Mouse (Mus musculus) embryo, embryonic 11.5 days (tissue): Measurements from ENCODE around the gene Ube4b.
"Not testable (repeated sequence)": the region's sequence is repeated elsewhere in the genome, so short reads cannot be mapped to it uniquely, and the experiment has no call there.

Experiments
- DNase-seq: peaks from one replicate; pipeline ENCODE4 v3.0.0-alpha.2; 2012; ENCODE audit warnings: low read depth, low spot score

The Ube4b gene

GRCm38 (mm10) chr4:149426325-149427199, at the start of gene Ube4b:
TSS of gene Ube4b (minus strand) at chr4:149426749.
- DNase-seq: peak; percentile 99

DNA sequence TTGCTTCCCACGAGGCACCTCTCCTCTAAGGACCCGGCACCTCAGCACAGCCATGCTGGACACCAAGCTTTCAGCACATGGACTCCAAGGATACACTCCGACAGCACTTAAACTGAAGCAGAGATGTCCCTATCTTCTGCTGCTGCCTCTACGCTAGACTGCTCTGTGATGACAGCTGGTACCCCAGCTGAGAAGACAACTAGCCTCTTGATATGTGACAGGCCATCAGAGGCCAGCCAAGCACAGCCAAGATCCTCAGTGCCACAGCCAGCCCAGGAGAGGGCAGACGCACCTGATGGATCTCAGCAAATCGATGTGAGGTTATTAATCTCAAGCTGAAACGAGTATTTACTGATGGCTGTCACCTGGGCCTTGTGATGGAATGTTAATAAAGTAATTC, 48.5 kb upstream of the Ube4b start:
- DNase-seq: no peak

- DNase-seq: no peak
Measured at GRCm38 (mm10) chr4:149469557-149469956, 43.0 kb upstream of the Ube4b start.

DNA sequence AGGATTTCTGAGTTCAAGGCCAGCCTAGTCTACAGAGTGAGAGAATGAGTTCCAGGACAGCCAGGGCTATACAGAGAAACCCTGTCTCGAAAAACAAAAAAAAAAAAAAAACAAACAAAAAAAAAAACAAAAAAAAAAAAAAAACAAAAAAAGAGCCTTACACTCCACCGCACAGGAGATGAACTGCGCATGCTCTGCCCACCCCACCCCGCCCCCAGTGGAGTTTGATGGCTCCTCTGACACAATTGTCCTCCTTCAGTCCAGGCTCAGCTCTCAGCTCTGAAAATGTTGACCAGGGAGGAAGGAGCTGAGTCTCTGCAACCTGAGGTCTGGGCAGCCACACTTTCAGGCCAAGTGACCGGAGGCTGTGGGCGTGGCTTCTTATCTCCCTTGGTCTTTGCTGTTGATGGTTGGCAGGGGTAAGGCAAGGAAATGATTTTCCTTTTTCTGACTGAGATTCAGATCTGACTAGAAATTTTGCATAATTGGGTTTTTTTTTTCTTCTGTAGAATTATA, 36.9 kb upstream of the Ube4b start:
- no peak for DNase-seq

DNA sequence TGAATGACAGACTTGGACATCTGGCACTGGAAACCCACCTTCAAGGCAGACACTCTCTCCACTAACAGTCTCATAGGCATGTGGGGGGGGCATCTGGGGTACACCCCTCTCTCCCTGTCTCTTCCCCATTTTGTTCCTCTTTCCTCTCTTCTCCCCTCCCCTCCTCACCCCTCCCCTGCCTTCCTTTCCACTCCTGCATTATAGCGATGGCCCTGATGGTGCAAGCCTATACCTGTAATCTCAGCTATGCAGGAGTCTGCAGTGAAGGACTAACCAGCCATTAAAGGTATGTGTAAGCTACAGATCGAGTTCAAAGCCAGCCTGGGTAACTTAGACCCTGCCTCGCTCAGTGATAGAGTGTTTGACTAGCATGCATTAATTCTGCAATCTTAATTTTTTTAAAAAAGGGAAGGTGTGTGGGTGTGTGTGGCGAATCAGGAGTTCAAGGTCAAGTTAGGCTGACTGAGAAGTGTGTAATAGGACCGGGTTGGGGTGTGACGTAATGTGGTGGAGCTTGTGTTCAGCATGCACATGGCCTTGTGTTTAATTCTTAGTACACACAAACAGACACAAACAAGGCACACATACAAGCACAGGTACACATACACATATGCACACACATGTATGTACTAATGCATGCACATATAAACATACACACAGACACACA, 35.9 kb upstream of the Ube4b start:
- DNase-seq: no peak

- DNase-seq: no peak
Measured at GRCm38 (mm10) chr4:149461579-149462304, 35.2 kb upstream of the Ube4b start.

- not testable (repeated sequence) for DNase-seq
Measured at GRCm38 (mm10) chr4:149460475-149460874, 33.9 kb upstream of the Ube4b start.

DNA sequence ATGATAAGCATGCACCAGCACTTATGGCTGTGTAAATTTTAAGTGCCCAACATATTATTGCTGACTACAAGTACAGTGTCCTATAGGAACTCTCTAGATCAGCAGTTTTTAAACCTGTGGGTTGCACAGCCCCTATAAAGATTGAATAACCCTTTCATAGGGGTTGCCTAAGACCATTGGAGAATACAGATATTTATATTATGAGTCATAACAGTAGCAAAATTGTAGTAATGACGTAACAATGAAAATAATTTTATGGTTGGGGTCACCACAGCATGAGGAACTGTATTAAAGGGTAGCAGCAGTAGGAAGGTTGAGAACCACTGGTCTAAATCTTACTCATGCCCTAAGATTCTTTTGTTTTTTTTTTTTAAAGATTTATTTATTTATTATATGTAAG, 32.9 kb upstream of the Ube4b start:
- DNase-seq: no peak

DNA sequence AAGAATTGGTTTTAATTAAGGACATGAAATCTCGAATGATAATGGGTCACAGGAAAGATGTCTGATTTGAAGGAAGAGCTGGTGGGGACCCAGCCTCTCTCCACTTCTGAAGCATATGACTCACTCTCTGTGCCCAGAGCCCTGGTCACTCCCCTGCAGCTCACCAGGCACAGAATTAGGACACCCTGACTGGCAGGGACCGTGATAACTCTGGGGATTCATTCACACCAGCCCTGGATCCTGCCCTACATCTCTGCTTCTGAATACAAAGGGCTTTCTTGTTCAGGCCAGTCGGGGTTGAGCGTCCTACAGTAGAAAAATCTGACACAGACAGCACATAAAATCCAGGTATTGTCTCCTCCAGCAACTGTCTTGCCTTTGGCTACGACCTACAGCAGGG, 32.0 kb upstream of the Ube4b start:
- no peak for DNase-seq

DNA sequence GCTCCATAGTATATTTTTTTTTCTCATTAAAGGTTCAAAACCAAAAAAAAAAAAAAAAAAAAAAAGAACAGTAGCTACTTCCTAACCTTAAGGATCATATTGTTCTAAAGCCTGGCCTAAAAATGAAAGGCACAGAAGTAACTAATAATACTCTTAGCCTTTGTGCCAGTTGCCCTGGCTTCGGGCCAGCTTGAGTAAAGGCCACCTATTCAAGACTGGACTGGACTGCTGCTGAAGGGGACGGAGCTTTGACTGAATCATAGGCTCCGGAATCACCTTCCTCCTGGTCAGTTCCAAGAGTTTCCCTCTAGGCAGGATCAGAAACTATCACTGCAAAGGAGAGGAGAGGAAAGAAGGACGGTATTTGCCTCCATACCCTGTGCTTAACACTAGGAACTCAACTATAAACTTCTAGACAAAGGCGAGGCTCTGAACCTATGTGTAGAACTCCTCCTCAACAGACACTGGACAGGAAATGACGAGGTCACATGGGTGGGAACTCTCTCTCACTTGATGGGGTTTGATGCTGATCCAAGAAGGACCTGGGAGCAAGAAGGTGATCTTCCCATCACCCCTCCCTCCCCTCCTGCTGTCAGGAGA, 31.4 kb upstream of the Ube4b start:
- no peak for DNase-seq

DNA sequence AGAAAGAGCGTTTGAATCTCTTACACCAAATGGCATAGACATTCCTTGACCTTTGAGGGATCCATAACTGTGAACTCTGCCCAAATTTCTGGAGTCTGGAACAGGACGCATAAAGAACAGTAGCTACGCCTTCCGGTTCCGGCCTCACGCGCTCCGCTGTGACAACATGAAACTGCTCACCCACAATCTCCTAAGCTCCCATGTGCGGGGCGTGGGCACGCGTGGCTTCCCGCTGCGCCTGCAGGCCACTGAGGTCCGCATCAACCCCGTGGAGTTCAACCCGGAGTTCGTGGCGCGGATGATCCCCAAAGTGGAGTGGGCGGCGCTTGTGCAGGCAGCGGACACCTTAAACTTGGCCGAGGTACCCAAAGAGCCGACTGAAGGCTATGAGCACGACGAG, 30.6 kb upstream of the Ube4b start:
- not testable (repeated sequence) for DNase-seq

GRCm38 (mm10) chr4:149454879-149455278, 28.3 kb upstream of the Ube4b start, which contains the start of gene Rbp7:
TSS of gene Rbp7 (minus strand) at chr4:149454978.
- DNase-seq: no peak

GRCm38 (mm10) chr4:149454263-149454662, 27.7 kb upstream of the Ube4b start:
- no peak for DNase-seq

DNA sequence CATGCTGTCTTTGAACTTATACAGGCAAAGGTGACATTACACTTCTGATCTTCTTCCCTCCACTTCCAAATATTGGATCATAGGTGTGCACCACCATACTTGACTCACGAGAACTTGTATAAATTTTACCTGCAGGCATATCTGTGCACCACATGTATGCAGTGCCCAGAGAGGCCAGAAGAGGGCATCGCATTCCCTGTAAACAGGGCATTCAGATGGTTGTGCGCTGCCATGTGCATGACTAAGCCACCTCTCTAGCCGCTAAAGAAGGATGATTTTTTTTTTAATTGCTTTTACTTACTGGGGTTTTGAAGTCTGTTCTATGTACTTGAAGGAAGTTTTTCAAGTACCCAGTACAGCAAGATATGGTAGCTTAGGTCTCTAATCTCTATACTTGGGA, 27.1 kb upstream of the Ube4b start:
- peak; percentile 13 for DNase-seq

DNA sequence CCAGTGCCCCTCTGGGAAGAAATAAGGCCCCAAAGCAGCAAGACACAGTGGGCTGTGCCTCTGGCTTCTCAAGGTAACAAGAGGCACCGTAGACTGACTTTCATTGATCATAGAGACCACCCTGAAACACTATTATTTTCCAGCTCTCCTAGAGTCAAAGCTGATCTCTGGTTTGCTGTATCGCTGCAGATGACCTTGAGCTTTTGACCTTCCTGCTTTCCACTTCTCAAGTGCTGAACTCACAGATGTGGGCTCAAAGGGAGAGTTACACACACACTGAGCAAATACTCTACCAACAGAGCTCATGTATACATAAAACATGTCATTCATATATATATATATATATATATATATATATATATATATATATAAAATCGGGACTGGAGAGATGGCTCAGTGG, 24.1 kb upstream of the Ube4b start:
- DNase-seq: no peak

GRCm38 (mm10) chr4:149446309-149446708, 19.8 kb upstream of the Ube4b start:
- no peak for DNase-seq

- peak; percentile 59 for DNase-seq
Measured at GRCm38 (mm10) chr4:149445868-149446267, 19.3 kb upstream of the Ube4b start.

- DNase-seq: peak; percentile 94
Measured at GRCm38 (mm10) chr4:149444964-149445701, 18.6 kb upstream of the Ube4b start.

DNA sequence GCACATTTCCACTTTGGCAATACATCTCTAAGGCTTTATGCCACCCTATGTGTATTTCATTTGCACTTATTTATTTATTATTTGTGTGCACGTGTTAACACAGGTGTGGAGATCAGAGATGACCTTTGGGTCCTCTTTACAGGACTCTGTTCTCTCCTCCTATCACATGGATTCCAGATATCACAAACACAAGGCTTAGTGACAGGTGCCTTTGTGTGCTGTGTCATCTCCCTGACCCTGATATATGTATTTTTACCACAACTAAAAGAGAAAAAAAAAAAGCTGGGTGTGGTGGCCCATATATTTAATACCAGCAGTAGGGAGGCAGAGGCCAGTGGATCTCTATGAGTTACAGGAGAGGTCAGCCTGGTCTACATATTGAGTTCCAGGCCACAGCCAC, 17.9 kb upstream of the Ube4b start:
- no peak for DNase-seq

DNA sequence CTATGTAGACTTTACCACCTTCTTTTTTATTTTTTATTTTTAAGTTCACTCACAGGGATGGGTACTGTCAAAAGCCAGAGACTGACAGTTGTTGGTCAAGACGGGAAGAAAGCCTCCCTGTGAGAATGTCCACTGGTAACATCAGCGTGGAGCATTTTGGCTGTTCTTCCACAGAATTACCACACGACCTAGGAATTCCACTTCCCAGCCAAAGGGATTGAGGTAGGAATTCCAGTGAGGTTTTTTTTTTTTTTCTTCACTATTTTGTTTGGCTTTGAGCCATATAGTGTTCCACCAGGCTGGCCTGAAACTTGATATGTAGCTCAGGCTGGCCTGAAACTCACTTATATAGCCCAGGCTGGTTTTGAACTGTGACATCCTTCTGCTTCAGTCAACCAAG, 15.9 kb upstream of the Ube4b start:
- no peak for DNase-seq

- no peak for DNase-seq
Measured at GRCm38 (mm10) chr4:149440576-149440975, 14.0 kb upstream of the Ube4b start.
